Mouse (Mus musculus) left cerebral cortex, adult 8-10 months (tissue): ENCODE data around the gene Evc2. TPM values are rescaled to one million over a fixed set of nuclear protein-coding genes. Genes with fewer than 3 reads are reported as not detected.
A peak's percentile ranks its signal among the peaks of the same experiment; 100 is the strongest.

Experiments used
- DNase-seq, 2 experiments: peaks; one replicate each; pipeline ENCODE4 v3.0.0; 2022; ENCODE audit warnings: low spot score in 2 of 2
- total RNA-seq, 4 experiments: library from RNA; stranded (reverse); gene quantifications; 2 replicates each; pipeline ENCODE4 v1.2.4; 2022

Gene Evc2
- total RNA-seq, 4 experiments from 2014 or later = 10.3 to 13.5 (median 11.9) TPM

- DNase-seq = no peak
Observed at GRCm38 (mm10) chr5:37365751-37366150, 27.5 kb downstream of the Evc2 start.

- DNase-seq = no peak
Observed at GRCm38 (mm10) chr5:37368796-37369195, 30.5 kb downstream of the Evc2 start.

- no peak for DNase-seq
Observed at GRCm38 (mm10) chr5:37377376-37377775, 39.1 kb downstream of the Evc2 start.

- no peak for DNase-seq
Observed at GRCm38 (mm10) chr5:37380641-37381040, 42.3 kb downstream of the Evc2 start.

- no peak for DNase-seq
Observed at GRCm38 (mm10) chr5:37383570-37383969, 45.3 kb downstream of the Evc2 start.

- DNase-seq = no peak
Observed at GRCm38 (mm10) chr5:37388646-37389045, 50.3 kb downstream of the Evc2 start.

- DNase-seq = no peak
Observed at GRCm38 (mm10) chr5:37389808-37390495, 51.7 kb downstream of the Evc2 start.

GRCm38 (mm10) chr5:37390923-37391322 lies 52.6 kb downstream of the Evc2 start:
- no peak for DNase-seq

GRCm38 (mm10) chr5:37391901-37392300 lies 53.6 kb downstream of the Evc2 start:
- DNase-seq = no peak

- no peak for DNase-seq
Observed at GRCm38 (mm10) chr5:37395172-37396030, 57.1 kb downstream of the Evc2 start.

GRCm38 (mm10) chr5:37419028-37419427 lies 80.7 kb downstream of the Evc2 start:
- DNase-seq = no peak

- no peak for DNase-seq
Observed at GRCm38 (mm10) chr5:37427210-37427609, 88.9 kb downstream of the Evc2 start.

GRCm38 (mm10) chr5:37435417-37435816 lies 97.1 kb downstream of the Evc2 start:
- DNase-seq = no peak

- no peak for DNase-seq
Observed at GRCm38 (mm10) chr5:37442767-37443166, 104.5 kb downstream of the Evc2 start.

- no peak for DNase-seq
Observed at GRCm38 (mm10) chr5:37447546-37447945, 109.2 kb downstream of the Evc2 start.

GRCm38 (mm10) chr5:37456590-37456989 lies 118.3 kb downstream of the Evc2 start:
- no peak for DNase-seq

GRCm38 (mm10) chr5:37457191-37457590 lies 118.9 kb downstream of the Evc2 start:
- DNase-seq = no peak

- no peak for DNase-seq
Observed at GRCm38 (mm10) chr5:37457831-37458230, 119.5 kb downstream of the Evc2 start.

GRCm38 (mm10) chr5:37458236-37458635 lies 119.9 kb downstream of the Evc2 start:
- DNase-seq = no peak

GRCm38 (mm10) chr5:37465461-37465860 lies 127.2 kb downstream of the Evc2 start:
- peak in 1 of 2 experiments; percentile 13 for DNase-seq

- no peak for DNase-seq
Observed at GRCm38 (mm10) chr5:37467646-37468045, 129.3 kb downstream of the Evc2 start.

GRCm38 (mm10) chr5:37469031-37469430 lies 130.7 kb downstream of the Evc2 start:
- DNase-seq = no peak

- DNase-seq = no peak
Observed at GRCm38 (mm10) chr5:37471584-37471983, 133.3 kb downstream of the Evc2 start.
